Mouse (Mus musculus) embryonic facial prominence, embryonic 13.5 days (tissue): Measurements from ENCODE around the gene Lrrtm4. TPM values are rescaled to one million over a fixed set of nuclear protein-coding genes. Genes with fewer than 3 reads are reported as not detected.

Source experiments
- ATAC-seq: fragments of 200-750 bp; cut with Nextera tagmentation; 2 replicates; pipeline ENCODE4 v1.8.0; 2017; ENCODE audit warnings: low read depth; ENCODE audit not compliant: insufficient number of reproducible peaks, insufficient read depth, low FRiP score, low TSS enrichment
- H3K27ac ChIP-seq: fragments of 300-500 bp; sonication (generic); 2 replicates; pipeline ENCODE4 v1.5.1; 2015; ENCODE audit warnings: moderate library complexity, mild to moderate bottlenecking, inconsistent platforms
- H3K27me3 ChIP-seq: fragments of 300-500 bp; sonication (generic); 2 replicates; pipeline ENCODE4 v1.6.1; 2015; ENCODE audit warnings: mild to moderate bottlenecking, inconsistent platforms
- H3K36me3 ChIP-seq: fragments of 300-500 bp; sonication (generic); 2 replicates; pipeline ENCODE4 v1.6.1; 2015; ENCODE audit warnings: mild to moderate bottlenecking, inconsistent platforms
- H3K4me1 ChIP-seq: fragments of 300-500 bp; sonication (generic); 2 replicates; pipeline ENCODE4 v1.6.1; 2015; ENCODE audit warnings: inconsistent platforms
- H3K4me2 ChIP-seq: fragments of 300-500 bp; sonication (generic); 2 replicates; pipeline ENCODE4 v1.6.1; 2015; ENCODE audit warnings: moderate library complexity, mild to moderate bottlenecking, inconsistent platforms
- H3K4me3 ChIP-seq: fragments of 300-500 bp; sonication (generic); 2 replicates; pipeline ENCODE4 v1.5.1; 2015; ENCODE audit warnings: mild to moderate bottlenecking, inconsistent platforms
- H3K9ac ChIP-seq: fragments of 300-500 bp; sonication (generic); 2 replicates; pipeline ENCODE4 v1.6.1; 2015; ENCODE audit warnings: mild to moderate bottlenecking, inconsistent platforms
- H3K9me3 ChIP-seq: fragments of 300-500 bp; sonication (generic); 2 replicates; pipeline ENCODE4 v1.6.1; 2016; ENCODE audit warnings: inconsistent platforms
- WGBS: fragments of 180-500 bp; shearing (Covaris S2); methylation state at CpG from one replicate; pipeline ENCODE4 v1.1.7; 2015; ENCODE audit warnings: mixed read lengths; 5-methylcytosine and 5-hydroxymethylcytosine counted together
- polyA plus RNA-seq: library from polyadenylated mRNA; unstranded; fragments of >200 nt; fragmentation: Nextera tagmentation; extraction: Ambion mirVana; gene quantifications from 2 replicates; pipeline ENCODE4 v1.2.1, GENCODE M21; 2015

Gene Lrrtm4
- polyA plus RNA-seq, 1 experiment from 2014 or later: 3.7 TPM

DNA sequence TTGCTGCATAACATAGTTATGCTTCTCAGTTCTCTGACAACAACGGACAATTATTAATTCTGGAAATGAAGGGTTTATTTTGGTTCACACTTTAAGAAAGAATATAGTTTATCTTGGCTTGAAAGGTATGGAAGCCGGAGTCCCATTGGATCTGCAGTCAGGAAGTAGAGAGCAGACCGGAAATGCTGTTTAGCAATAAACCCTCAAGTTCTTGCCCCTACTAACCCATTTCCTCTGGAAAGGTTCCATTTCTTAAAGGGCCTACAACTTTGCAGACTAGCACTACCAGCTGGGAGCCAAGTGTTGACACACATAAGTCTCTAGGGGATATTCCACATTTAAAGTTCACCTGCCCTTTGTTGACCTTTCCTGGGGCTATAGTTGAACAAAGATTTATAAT, 309.7 kb downstream of the Lrrtm4 start:
- no peak for ATAC-seq
- no peaks in the 10 kb centered on the region for H3K27me3 ChIP-seq
- H3K36me3 ChIP-seq: no peaks in the 10 kb centered on the region
- WGBS: 85% methylated on average over 3 of the region's 3 CpGs
- no peak overlapping the region for H3K4me2 ChIP-seq
- H3K9ac ChIP-seq: no peak overlapping the region
- no peaks in the 10 kb centered on the region for H3K4me1 ChIP-seq
- H3K4me3 ChIP-seq: no peak overlapping the region
- H3K9me3 ChIP-seq: no peaks in the 10 kb centered on the region
- no peak overlapping the region for H3K27ac ChIP-seq

DNA sequence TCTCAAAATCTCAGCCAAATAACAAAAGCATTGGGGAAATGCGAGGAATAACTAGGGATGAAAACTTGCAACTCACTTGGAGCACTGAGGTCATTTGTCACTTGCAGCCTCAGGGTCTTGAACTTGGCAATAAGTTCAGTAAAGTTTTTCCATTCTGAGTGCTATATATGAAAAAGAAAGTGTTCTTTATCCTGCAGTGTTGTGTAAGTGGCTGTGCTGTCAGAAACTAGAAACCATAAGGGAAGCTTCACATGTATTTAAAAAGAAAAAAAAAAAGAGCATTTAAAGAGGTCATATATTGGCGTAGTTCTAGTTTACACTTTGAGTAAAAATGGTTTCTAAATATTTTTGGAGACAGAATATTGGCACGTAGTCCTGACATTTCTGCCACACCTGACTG, 313.1 kb downstream of the Lrrtm4 start:
- WGBS: 79% methylated on average over 3 of the region's 3 CpGs
- no peak for ATAC-seq

DNA sequence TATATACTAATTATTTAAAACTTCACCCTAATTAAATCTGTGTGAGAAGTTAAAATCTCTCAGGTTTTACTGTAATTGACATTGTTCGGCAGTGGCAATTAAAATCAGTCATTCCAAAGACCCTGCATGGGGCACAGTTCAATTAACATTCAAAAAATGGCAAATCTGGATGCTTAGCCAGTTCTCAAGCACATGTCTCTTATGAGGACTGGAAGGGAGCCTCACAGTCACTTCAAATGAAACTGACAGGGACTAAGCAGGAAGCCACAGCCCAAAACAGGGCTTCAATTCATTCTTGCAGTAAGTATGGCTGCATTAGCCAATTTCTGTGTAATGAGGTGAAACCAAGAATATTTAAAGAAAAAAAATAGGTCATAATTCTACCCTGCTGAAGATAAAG, 333.6 kb downstream of the Lrrtm4 start:
- no peak overlapping the region for H3K4me3 ChIP-seq
- no peak for ATAC-seq
- H3K9me3 ChIP-seq: no peaks in the 10 kb centered on the region
- WGBS: 62% methylated on average over 1 of the region's 1 CpGs
- no peak overlapping the region for H3K9ac ChIP-seq
- no peaks in the 10 kb centered on the region for H3K27me3 ChIP-seq
- H3K36me3 ChIP-seq: no peaks in the 10 kb centered on the region
- no peak overlapping the region for H3K4me2 ChIP-seq
- H3K27ac ChIP-seq: no peak overlapping the region
- H3K4me1 ChIP-seq: no peaks in the 10 kb centered on the region

More for the DNA sequence above, 313.1 kb downstream of the Lrrtm4 start:
- Histone ChIP-seq H3K27me3 (no peaks in the 10 kb centered on the region), H3K4me3 (no peak overlapping the region), H3K27ac (no peak overlapping the region), H3K4me2 (no peak overlapping the region), H3K4me1 (no peaks in the 10 kb centered on the region), H3K36me3 (no peaks in the 10 kb centered on the region), H3K9ac (no peak overlapping the region), H3K9me3 (no peaks in the 10 kb centered on the region)

DNA sequence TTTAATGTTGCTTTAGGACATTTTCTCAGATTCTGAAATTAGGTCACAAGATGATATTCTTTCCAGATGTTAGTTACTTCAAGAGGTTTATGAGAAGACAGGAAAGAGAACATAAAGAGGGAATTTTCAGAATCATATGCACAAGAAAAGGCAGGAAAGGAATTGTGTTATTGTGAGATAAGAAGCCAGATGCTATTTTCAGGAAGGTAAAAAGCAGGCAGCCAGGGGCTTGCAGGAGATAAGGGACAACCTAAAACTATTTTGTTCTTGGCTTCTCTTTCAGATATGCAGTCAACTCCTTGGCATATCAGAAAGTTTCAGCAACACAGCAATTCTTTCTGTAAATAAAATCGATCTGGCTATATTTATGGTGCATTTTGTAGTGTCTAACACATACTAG, 338.4 kb downstream of the Lrrtm4 start:
- Histone ChIP-seq H3K9me3 (no peaks in the 10 kb centered on the region), H3K27ac (no peak overlapping the region), H3K27me3 (no peaks in the 10 kb centered on the region), H3K4me3 (no peak overlapping the region), H3K4me2 (no peak overlapping the region), H3K9ac (no peak overlapping the region), H3K36me3 (no peaks in the 10 kb centered on the region), H3K4me1 (no peaks in the 10 kb centered on the region)
- ATAC-seq: no peak
- WGBS: 86% methylated on average over 1 of the region's 1 CpGs

DNA sequence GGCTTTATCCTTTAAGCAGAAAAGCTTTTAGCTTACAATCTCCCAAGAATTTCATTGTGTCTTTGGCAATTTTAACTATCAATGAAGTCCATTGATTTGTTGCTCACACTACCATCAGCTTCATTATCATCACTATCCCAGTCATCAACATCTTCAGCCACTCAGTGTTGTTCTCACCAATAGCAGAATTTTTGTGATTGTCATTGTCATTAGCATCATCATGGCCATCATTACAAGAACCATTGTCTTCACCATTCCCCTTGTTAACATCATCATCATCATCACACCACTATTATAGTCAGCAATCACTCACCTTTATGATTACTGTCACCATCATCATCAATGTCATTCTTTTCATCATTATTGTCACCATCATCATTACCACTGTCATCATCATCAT, 344.9 kb downstream of the Lrrtm4 start:
- H3K4me1 ChIP-seq: no peaks in the 10 kb centered on the region
- H3K9ac ChIP-seq: no peak overlapping the region
- no peaks in the 10 kb centered on the region for H3K9me3 ChIP-seq
- no peak overlapping the region for H3K27ac ChIP-seq
- no peak for ATAC-seq
- H3K27me3 ChIP-seq: no peaks in the 10 kb centered on the region
- H3K4me2 ChIP-seq: no peak overlapping the region
- H3K36me3 ChIP-seq: no peaks in the 10 kb centered on the region
- H3K4me3 ChIP-seq: no peak overlapping the region

DNA sequence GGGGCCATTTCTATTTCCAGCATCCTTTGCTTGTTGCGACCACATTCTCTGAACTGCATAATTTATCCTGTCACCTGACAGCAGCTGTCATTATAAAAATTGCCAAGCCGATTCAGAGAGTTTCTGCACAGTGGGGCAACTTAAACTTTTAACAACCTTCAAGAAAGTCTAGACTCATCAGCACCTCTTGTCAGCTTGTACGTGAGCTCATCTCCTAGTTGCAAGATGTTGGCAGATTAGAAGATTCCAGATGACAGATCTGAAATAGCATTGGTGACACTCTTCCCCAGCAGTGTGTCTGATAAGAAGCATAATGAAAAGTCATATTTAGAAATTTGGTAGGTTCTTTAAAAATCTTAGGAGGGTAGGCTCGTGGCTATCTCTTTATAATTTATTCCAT, 347.9 kb downstream of the Lrrtm4 start:
- no peak overlapping the region for H3K27ac ChIP-seq
- no peak for ATAC-seq
- no peaks in the 10 kb centered on the region for H3K36me3 ChIP-seq
- no peak overlapping the region for H3K9ac ChIP-seq
- H3K4me3 ChIP-seq: no peak overlapping the region
- H3K4me2 ChIP-seq: no peak overlapping the region
- no peaks in the 10 kb centered on the region for H3K27me3 ChIP-seq
- no peaks in the 10 kb centered on the region for H3K4me1 ChIP-seq
- 72% methylated on average over 4 of the region's 4 CpGs for WGBS
- H3K9me3 ChIP-seq: no peaks in the 10 kb centered on the region

DNA sequence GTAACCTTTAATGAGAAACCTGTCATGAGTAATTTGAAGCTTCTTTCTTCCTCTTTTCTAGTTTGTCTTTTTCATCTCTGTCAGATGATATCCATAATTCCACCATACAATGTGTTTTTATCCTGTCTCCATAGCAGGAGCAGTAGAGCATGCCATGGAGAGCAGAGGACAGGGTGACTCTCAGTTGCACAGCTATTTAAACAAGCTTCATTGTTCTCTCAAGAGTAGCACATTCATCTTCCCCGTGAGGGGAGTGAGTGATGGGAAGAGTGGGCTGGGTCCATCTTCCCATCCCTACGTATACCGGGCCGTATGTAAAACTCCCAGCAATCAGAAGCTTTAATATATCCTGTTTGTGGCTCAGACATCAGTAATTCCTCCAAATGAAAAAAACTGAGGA, 370.9 kb downstream of the Lrrtm4 start:
- no peaks in the 10 kb centered on the region for H3K9me3 ChIP-seq
- no peak for ATAC-seq
- 58% methylated on average over 4 of the region's 4 CpGs for WGBS

DNA sequence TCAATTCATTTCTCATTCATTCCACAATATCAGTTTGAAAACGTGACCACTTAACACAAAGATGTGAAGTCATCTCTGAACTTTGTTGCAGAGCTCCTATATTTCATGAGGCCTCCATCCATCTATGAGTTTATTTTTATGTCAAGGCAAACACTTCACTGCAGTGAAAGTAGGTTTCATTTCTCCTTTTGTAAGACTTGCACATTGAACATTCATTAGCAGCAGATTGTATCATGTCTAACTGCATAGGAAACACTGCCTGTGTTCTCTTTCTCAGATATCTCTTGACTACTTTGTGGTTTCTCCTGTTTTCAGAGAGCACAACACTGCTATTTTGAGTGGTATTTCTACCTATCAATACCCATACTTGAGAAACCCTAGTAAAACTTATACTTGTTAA, 388.1 kb downstream of the Lrrtm4 start:
- Histone ChIP-seq H3K4me3 (no peak overlapping the region), H3K27ac (no peak overlapping the region), H3K9ac (no peak overlapping the region), H3K27me3 (no peaks in the 10 kb centered on the region), H3K4me2 (no peak overlapping the region), H3K4me1 (no peaks in the 10 kb centered on the region), H3K36me3 (no peaks in the 10 kb centered on the region), H3K9me3 (no peaks in the 10 kb centered on the region)
- ATAC-seq: no peak
- WGBS: 82% methylated on average over 1 of the region's 1 CpGs

More for the DNA sequence above, 370.9 kb downstream of the Lrrtm4 start:
- Histone ChIP-seq H3K27ac (no peak overlapping the region), H3K27me3 (no peaks in the 10 kb centered on the region), H3K4me3 (no peak overlapping the region), H3K9ac (no peak overlapping the region), H3K36me3 (no peaks in the 10 kb centered on the region), H3K4me2 (no peak overlapping the region), H3K4me1 (no peaks in the 10 kb centered on the region)

DNA sequence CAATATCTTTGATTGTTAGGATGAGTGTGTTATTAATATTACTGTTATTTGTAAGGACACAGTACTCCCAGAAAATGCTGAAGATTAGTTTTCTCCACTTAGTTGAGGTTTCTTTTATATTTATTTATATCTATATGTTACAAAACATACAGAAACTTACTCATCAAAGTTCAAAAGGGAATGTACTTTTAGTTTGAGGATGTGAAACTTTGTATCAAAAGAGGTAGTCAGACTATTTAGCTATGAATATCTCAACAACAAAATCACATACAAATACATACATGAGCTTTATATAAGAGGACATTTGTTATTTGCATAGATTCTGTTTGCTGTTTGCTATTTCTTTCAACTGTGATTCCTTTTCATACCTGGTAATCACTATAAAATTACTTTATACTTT, 421.5 kb downstream of the Lrrtm4 start:
- Histone ChIP-seq H3K27ac (no peak overlapping the region), H3K9me3 (no peaks in the 10 kb centered on the region), H3K4me2 (no peak overlapping the region), H3K4me3 (no peak overlapping the region), H3K9ac (no peak overlapping the region), H3K27me3 (no peaks in the 10 kb centered on the region), H3K36me3 (no peaks in the 10 kb centered on the region), H3K4me1 (no peaks in the 10 kb centered on the region)
- ATAC-seq: no peak

DNA sequence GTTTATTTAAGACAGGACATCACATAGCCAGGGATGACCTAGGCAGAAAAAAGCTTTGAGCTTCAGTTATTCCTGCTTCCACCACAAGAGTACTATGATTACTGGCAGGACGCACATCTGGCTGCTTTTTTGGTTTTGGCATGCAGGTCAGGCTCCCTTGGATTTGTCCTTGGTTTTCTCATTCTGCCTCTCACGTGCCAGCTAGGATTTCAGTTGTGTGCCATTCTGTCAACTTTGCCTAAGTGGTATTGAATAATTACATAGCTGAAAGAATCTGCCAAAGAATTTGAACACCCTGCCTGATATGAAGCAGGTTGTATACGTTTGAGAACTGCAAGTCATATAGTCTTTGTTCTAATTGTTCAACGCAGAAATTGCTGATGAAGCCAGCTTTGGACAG, 451.9 kb downstream of the Lrrtm4 start:
- Histone ChIP-seq H3K27me3 (no peaks in the 10 kb centered on the region), H3K9ac (no peak overlapping the region), H3K4me3 (no peak overlapping the region), H3K27ac (no peak overlapping the region), H3K4me2 (no peak overlapping the region), H3K36me3 (no peaks in the 10 kb centered on the region), H3K9me3 (no peaks in the 10 kb centered on the region), H3K4me1 (no peaks in the 10 kb centered on the region)
- 62% methylated on average over 4 of the region's 4 CpGs for WGBS
- ATAC-seq: no peak

DNA sequence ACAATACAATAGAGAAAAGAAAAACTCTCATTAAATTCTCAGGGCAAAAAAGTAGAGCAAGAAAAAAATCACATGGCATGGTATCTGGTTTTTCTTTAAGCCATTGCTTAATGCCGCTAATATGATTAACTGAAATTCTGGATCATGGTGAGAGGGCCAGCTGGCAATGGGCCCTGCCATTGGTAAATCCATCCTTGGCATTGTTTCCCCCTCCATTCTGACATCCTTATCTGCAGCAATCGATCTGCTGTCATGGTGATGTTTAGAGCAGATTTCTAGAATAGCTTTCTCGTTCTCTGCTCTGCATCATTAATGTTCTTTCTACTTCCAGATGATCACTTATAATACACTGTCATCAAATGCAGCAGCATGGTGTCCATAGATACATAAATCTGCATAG, 457.5 kb downstream of the Lrrtm4 start:
- no peaks in the 10 kb centered on the region for H3K9me3 ChIP-seq
- no peak overlapping the region for H3K4me3 ChIP-seq
- WGBS: 78% methylated on average over 3 of the region's 3 CpGs
- H3K9ac ChIP-seq: no peak overlapping the region
- H3K27ac ChIP-seq: no peak overlapping the region
- H3K4me2 ChIP-seq: no peak overlapping the region
- no peaks in the 10 kb centered on the region for H3K4me1 ChIP-seq
- no peaks in the 10 kb centered on the region for H3K36me3 ChIP-seq
- no peak for ATAC-seq
- H3K27me3 ChIP-seq: no peaks in the 10 kb centered on the region

DNA sequence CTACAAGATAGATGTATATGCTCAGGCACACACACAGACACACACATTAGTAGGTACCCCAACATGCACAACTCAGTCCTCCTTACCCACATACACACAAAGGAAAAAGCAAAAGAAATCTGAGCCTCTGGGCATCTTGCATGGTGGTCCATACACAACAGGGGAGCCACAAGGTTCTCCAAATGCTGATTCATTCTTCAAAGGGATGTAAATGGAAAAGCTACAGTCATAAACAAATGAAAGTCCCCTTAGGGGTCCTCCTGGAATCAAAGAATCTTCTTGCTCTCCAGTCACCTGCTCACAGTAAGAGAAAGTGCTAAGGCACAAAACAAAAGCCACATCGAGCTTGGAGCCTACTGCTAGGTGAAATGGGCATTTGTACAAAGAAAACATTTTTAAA, 526.3 kb downstream of the Lrrtm4 start:
- no peaks in the 10 kb centered on the region for H3K27me3 ChIP-seq
- H3K27ac ChIP-seq: no peak overlapping the region
- no peaks in the 10 kb centered on the region for H3K9me3 ChIP-seq
- H3K36me3 ChIP-seq: no peaks in the 10 kb centered on the region
- H3K4me1 ChIP-seq: no peaks in the 10 kb centered on the region
- 8% methylated on average over 1 of the region's 1 CpGs for WGBS
- no peak overlapping the region for H3K4me2 ChIP-seq
- H3K9ac ChIP-seq: no peak overlapping the region
- no peak overlapping the region for H3K4me3 ChIP-seq
- no peak for ATAC-seq

DNA sequence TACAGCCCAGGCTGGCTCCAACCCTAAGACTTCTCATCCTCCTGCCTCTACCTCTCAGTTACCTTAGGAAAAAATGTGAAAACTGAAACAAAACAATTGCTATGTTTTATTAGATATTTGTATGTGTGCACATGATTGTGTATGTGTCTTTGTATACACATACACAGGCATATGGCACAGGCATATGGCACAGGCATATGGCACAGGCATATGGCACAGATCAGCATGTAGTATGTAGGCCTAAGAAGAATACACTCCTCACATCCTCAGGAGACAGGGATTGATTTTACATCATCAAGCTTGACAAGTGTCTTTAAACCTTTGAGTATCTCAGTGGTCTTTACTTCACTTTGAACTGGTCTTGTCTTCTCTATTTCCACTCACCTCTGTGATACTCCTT, 531.2 kb downstream of the Lrrtm4 start:
- no peaks in the 10 kb centered on the region for H3K4me1 ChIP-seq
- ATAC-seq: no peak
- H3K9me3 ChIP-seq: no peaks in the 10 kb centered on the region
- no peak overlapping the region for H3K27ac ChIP-seq
- no peak overlapping the region for H3K4me2 ChIP-seq
- H3K27me3 ChIP-seq: no peaks in the 10 kb centered on the region
- no peaks in the 10 kb centered on the region for H3K36me3 ChIP-seq
- no peak overlapping the region for H3K4me3 ChIP-seq
- no peak overlapping the region for H3K9ac ChIP-seq
